Comparison of ENCODE assay signal across 8 mouse cellular contexts in genomic region chr11:98863028-98863750, GRCm38 (mm10). TPM values are rescaled to one million over a fixed set of nuclear protein-coding genes. Genes with fewer than 3 reads are reported as not detected.
DNase-seq lines count a peak whose midpoint lies in the region; ATAC-seq lines count a peak whose summit lies in the region.

Gene Wipf2, plus strand, starts transcription at chr11:98863638.

- peak; percentile 98 for DNase-seq in MN1 (ENCODE audit: low spot score)
- peak; percentile 96 for DNase-seq in cerebellum, adult 9-10 months
- peak; percentile 88 to 97 for DNase-seq in frontal cortex, adult 2 months (ENCODE audit: extremely low spot score in 1 of 2, low spot score in 1 of 2)
- DNase-seq in layer of hippocampus, postnatal 14 days (ENCODE audit: low spot score in 2 of 2), result peak; percentile 94 to 97
- DNase-seq in lung, postnatal 14 days, result peak; percentile 97
- DNase-seq in retina, adult 2 months (ENCODE audit: low read depth, low spot score), result peak; percentile 91
- peak; percentile 95 for DNase-seq in thymus, postnatal 36 days

- 8% methylated on average over 39 of the region's 41 CpGs for WGBS in hindbrain, embryonic 12.5 days

- H3K4me2 ChIP-seq in hindbrain, embryonic 12.5 days (replicated peaks), result peak within 1 kb of the TSS; percentile 58

- peaks cover 13% of the 10 kb centered on the region for H3K4me1 ChIP-seq in hindbrain, embryonic 12.5 days

- peak within 1 kb of the TSS; percentile 78 for H3K9ac ChIP-seq in hindbrain, embryonic 12.5 days

- H3K36me3 ChIP-seq in hindbrain, embryonic 12.5 days, result peaks cover 16% of the 10 kb centered on the region

- H3K27me3 ChIP-seq in hindbrain, embryonic 12.5 days, result no peaks in the 10 kb centered on the region

- H3K4me3 ChIP-seq in hindbrain, embryonic 12.5 days, result peak within 1 kb of the TSS; percentile 64

- H3K9me3 ChIP-seq in hindbrain, embryonic 12.5 days (replicated peaks), result no peaks in the 10 kb centered on the region

- peak; percentile 87 for ATAC-seq in hindbrain, embryonic 12.5 days (ENCODE audit: low FRiP score)

- H3K27ac ChIP-seq in hindbrain, embryonic 12.5 days, result peak within 1 kb of the TSS; percentile 96

RNA-seq across cellular contexts. Expression of gene Wipf2, which starts in this region (rescaled TPM):
- 26.3 and 26.7 TPM in 2 replicates for polyA plus RNA-seq in frontal cortex, adult 2 months (2012; rRNA removed)
- polyA plus RNA-seq in hindbrain, embryonic 12.5 days (2016; fragmentation: Nextera tagmentation; extraction: Ambion mirVana), result 4.7 and 5.0 TPM in 2 replicates
- 10 to 100 TPM; 35.8 to 43.8 TPM for total RNA-seq in layer of hippocampus, postnatal 14 days (2021)

Comparison
In these comparisons a context has a peak if more than half of its experiments do, and no peak if none do; other contexts are left out.
1. Peak in every context shown above with its lines: DNase-seq, ATAC-seq, H3K4me3 ChIP-seq and H3K27ac ChIP-seq.